Mouse (Mus musculus): ENCODE measurements around the gene Olfr599. TPM values are rescaled to one million over a fixed set of nuclear protein-coding genes. Genes with fewer than 3 reads are reported as not detected.
"Not testable (repeated sequence)": the region's sequence is repeated elsewhere in the genome, so short reads cannot be mapped to it uniquely, and the experiment has no call there.

The Olfr599 gene
- total RNA-seq (2012; rRNA removed) = not detected in 2 replicates

- TF ChIP-seq ZC3H11A (IDR thresholded peaks at IDR 0.05; ENCODE audit: borderline replicate concordance, low read depth, low read length) (no peak), MAFK (IDR thresholded peaks at IDR 0.05; ENCODE audit: insufficient read depth, low read depth, low read length) (no peak), ZNF384 (IDR thresholded peaks at IDR 0.05; ENCODE audit: low read depth, low read length) (no peak), CHD2 (IDR thresholded peaks at IDR 0.05; ENCODE audit: low read depth, low read length) (no peak), HCFC1 (IDR thresholded peaks at IDR 0.05; ENCODE audit: borderline replicate concordance, insufficient read depth, low read length) (no peak)
- no peak within 1 kb of the TSS for H3K4me3 ChIP-seq (ENCODE audit: insufficient read depth in 1 of 2, low read depth in 1 of 2, low read length in 2 of 2, poor library complexity in 1 of 2, severe bottlenecking in 1 of 2)
- no peaks in the 10 kb centered on the region for H3K4me1 ChIP-seq (ENCODE audit: control insufficient read depth in 2 of 2, insufficient read depth in 2 of 2, low read length in 2 of 2, poor library complexity in 1 of 2)
- no peaks in the 10 kb centered on the region for H3K36me3 ChIP-seq (ENCODE audit: control insufficient read depth, insufficient read depth, low read length, poor library complexity, severe bottlenecking)
- in situ Hi-C loops (cut with MboI; ENCODE audit: low sequenced_read_pairs in 2 of 2, unreplicated experiment in 2 of 2) = no loop called here
- H3K9me3 ChIP-seq (ENCODE audit: control insufficient read depth, insufficient read depth, low read depth, low read length) = no peaks in the 10 kb centered on the region
- H3K27ac ChIP-seq (ENCODE audit: insufficient read depth, low read depth, low read length, poor library complexity, severe bottlenecking) = no peak within 1 kb of the TSS
- H3K9ac ChIP-seq (ENCODE audit: insufficient read depth, low read depth, low read length, poor library complexity, severe bottlenecking) = no peak within 1 kb of the TSS
- DNase-seq (ENCODE audit: low read depth, low spot score) = no peak
Observed at GRCm38 (mm10) chr7:103335617-103336016, at the start of gene Olfr599. Gene Olfr599 (plus strand): TSS chr7:103335917.

- H3K4me1 ChIP-seq (ENCODE audit: control insufficient read depth in 2 of 2, insufficient read depth in 2 of 2, low read length in 2 of 2, poor library complexity in 1 of 2); H3K9ac ChIP-seq (ENCODE audit: insufficient read depth, low read depth, low read length, poor library complexity, severe bottlenecking); H3K9me3 ChIP-seq (ENCODE audit: control insufficient read depth, insufficient read depth, low read depth, low read length); DNase-seq (ENCODE audit: low read depth, low spot score); H3K27ac ChIP-seq (ENCODE audit: insufficient read depth, low read depth, low read length, poor library complexity, severe bottlenecking); H3K36me3 ChIP-seq (ENCODE audit: control insufficient read depth, insufficient read depth, low read length, poor library complexity, severe bottlenecking); H3K4me3 ChIP-seq (ENCODE audit: insufficient read depth in 1 of 2, low read depth in 1 of 2, low read length in 2 of 2, poor library complexity in 1 of 2, severe bottlenecking in 1 of 2); in situ Hi-C loops (cut with MboI; ENCODE audit: low sequenced_read_pairs in 2 of 2, unreplicated experiment in 2 of 2): not testable (repeated sequence)
Observed at GRCm38 (mm10) chr7:103305348-103305747, 30.4 kb upstream of the Olfr599 start, which contains the start of gene Olfr596. Gene Olfr596 (plus strand): TSS chr7:103305648.

GRCm38 (mm10) chr7:103316015-103316414 lies 19.7 kb upstream of the Olfr599 start, which contains the start of gene Olfr597:
Gene Olfr597 (plus strand): TSS chr7:103316315.
- DNase-seq (ENCODE audit: low read depth, low spot score); H3K9me3 ChIP-seq (ENCODE audit: control insufficient read depth, insufficient read depth, low read depth, low read length); H3K9ac ChIP-seq (ENCODE audit: insufficient read depth, low read depth, low read length, poor library complexity, severe bottlenecking); H3K4me1 ChIP-seq (ENCODE audit: control insufficient read depth in 2 of 2, insufficient read depth in 2 of 2, low read length in 2 of 2, poor library complexity in 1 of 2); H3K27ac ChIP-seq (ENCODE audit: insufficient read depth, low read depth, low read length, poor library complexity, severe bottlenecking); H3K4me3 ChIP-seq (ENCODE audit: insufficient read depth in 1 of 2, low read depth in 1 of 2, low read length in 2 of 2, poor library complexity in 1 of 2, severe bottlenecking in 1 of 2); H3K36me3 ChIP-seq (ENCODE audit: control insufficient read depth, insufficient read depth, low read length, poor library complexity, severe bottlenecking); in situ Hi-C loops (cut with MboI; ENCODE audit: low sequenced_read_pairs in 2 of 2, unreplicated experiment in 2 of 2): not testable (repeated sequence)

- Histone ChIP-seq H3K4me1 (ENCODE audit: control insufficient read depth in 2 of 2, insufficient read depth in 2 of 2, low read length in 2 of 2, poor library complexity in 1 of 2) (no peaks in the 10 kb centered on the region), H3K9ac (ENCODE audit: insufficient read depth, low read depth, low read length, poor library complexity, severe bottlenecking) (no peak within 1 kb of the TSS), H3K36me3 (ENCODE audit: control insufficient read depth, insufficient read depth, low read length, poor library complexity, severe bottlenecking) (no peaks in the 10 kb centered on the region), H3K4me3 (ENCODE audit: insufficient read depth in 1 of 2, low read depth in 1 of 2, low read length in 2 of 2, poor library complexity in 1 of 2, severe bottlenecking in 1 of 2) (no peak within 1 kb of the TSS), H3K9me3 (ENCODE audit: control insufficient read depth, insufficient read depth, low read depth, low read length) (no peaks in the 10 kb centered on the region), H3K27ac (ENCODE audit: insufficient read depth, low read depth, low read length, poor library complexity, severe bottlenecking) (no peak within 1 kb of the TSS)
- in situ Hi-C loops (cut with MboI; ENCODE audit: low sequenced_read_pairs in 2 of 2, unreplicated experiment in 2 of 2) = no loop called here
- DNase-seq (ENCODE audit: low read depth, low spot score) = no peak
- no peak for TF ChIP-seq ZNF384 (IDR thresholded peaks at IDR 0.05; ENCODE audit: low read depth, low read length)
- TF ChIP-seq CHD2 (IDR thresholded peaks at IDR 0.05; ENCODE audit: low read depth, low read length) = no peak
- TF ChIP-seq HCFC1 (IDR thresholded peaks at IDR 0.05; ENCODE audit: borderline replicate concordance, insufficient read depth, low read length) = no peak
- TF ChIP-seq MAFK (IDR thresholded peaks at IDR 0.05; ENCODE audit: insufficient read depth, low read depth, low read length) = no peak
- TF ChIP-seq ZC3H11A (IDR thresholded peaks at IDR 0.05; ENCODE audit: borderline replicate concordance, low read depth, low read length) = no peak
Observed at GRCm38 (mm10) chr7:103323268-103323667, 12.4 kb upstream of the Olfr599 start, which contains the start of gene Olfr598. Gene Olfr598 (plus strand): TSS chr7:103323568.

- Histone ChIP-seq H3K9me3 (ENCODE audit: control insufficient read depth, insufficient read depth, low read depth, low read length) (no peaks in the 10 kb centered on the region), H3K9ac (ENCODE audit: insufficient read depth, low read depth, low read length, poor library complexity, severe bottlenecking) (no peak within 1 kb of the TSS), H3K36me3 (ENCODE audit: control insufficient read depth, insufficient read depth, low read length, poor library complexity, severe bottlenecking) (no peaks in the 10 kb centered on the region), H3K4me3 (ENCODE audit: insufficient read depth in 1 of 2, low read depth in 1 of 2, low read length in 2 of 2, poor library complexity in 1 of 2, severe bottlenecking in 1 of 2) (no peak within 1 kb of the TSS), H3K4me1 (ENCODE audit: control insufficient read depth in 2 of 2, insufficient read depth in 2 of 2, low read length in 2 of 2, poor library complexity in 1 of 2) (no peaks in the 10 kb centered on the region), H3K27ac (ENCODE audit: insufficient read depth, low read depth, low read length, poor library complexity, severe bottlenecking) (no peak within 1 kb of the TSS)
- TF ChIP-seq CHD2 (IDR thresholded peaks at IDR 0.05; ENCODE audit: low read depth, low read length) = no peak
- no peak for TF ChIP-seq ZC3H11A (IDR thresholded peaks at IDR 0.05; ENCODE audit: borderline replicate concordance, low read depth, low read length)
- TF ChIP-seq MAFK (IDR thresholded peaks at IDR 0.05; ENCODE audit: insufficient read depth, low read depth, low read length) = no peak
- TF ChIP-seq ZNF384 (IDR thresholded peaks at IDR 0.05; ENCODE audit: low read depth, low read length) = no peak
- TF ChIP-seq HCFC1 (IDR thresholded peaks at IDR 0.05; ENCODE audit: borderline replicate concordance, insufficient read depth, low read length) = no peak
- DNase-seq (ENCODE audit: low read depth, low spot score) = no peak
- in situ Hi-C loops (cut with MboI; ENCODE audit: low sequenced_read_pairs in 2 of 2, unreplicated experiment in 2 of 2) = no loop called here
Observed at GRCm38 (mm10) chr7:103349569-103349968, 13.9 kb downstream of the Olfr599 start, which contains the start of gene Olfr600. Gene Olfr600 (minus strand): TSS chr7:103349669.
